Mouse (Mus musculus) brain, embryonic 14.5 days (tissue): ENCODE results near the gene C1qtnf1.

ENCODE experiments used
- CTCF ChIP-seq: fragments of 200-500 bp; IDR thresholded peaks from 2 replicates; pipeline ENCODE4 v1.5.1; 2012; ENCODE audit warnings: inconsistent platforms, mild to moderate bottlenecking, moderate library complexity, borderline replicate concordance; ENCODE audit not compliant: insufficient read depth, insufficient read length; ENCODE audit errors: extremely low read depth
- POLR2A ChIP-seq: fragments of 200-500 bp; IDR thresholded peaks from 2 replicates; pipeline ENCODE4 v1.6.1; 2012; ENCODE audit warnings: mild to moderate bottlenecking, inconsistent platforms, borderline replicate concordance; ENCODE audit not compliant: poor library complexity, insufficient read depth, insufficient read length, severe bottlenecking; ENCODE audit errors: extremely low read depth

DNA sequence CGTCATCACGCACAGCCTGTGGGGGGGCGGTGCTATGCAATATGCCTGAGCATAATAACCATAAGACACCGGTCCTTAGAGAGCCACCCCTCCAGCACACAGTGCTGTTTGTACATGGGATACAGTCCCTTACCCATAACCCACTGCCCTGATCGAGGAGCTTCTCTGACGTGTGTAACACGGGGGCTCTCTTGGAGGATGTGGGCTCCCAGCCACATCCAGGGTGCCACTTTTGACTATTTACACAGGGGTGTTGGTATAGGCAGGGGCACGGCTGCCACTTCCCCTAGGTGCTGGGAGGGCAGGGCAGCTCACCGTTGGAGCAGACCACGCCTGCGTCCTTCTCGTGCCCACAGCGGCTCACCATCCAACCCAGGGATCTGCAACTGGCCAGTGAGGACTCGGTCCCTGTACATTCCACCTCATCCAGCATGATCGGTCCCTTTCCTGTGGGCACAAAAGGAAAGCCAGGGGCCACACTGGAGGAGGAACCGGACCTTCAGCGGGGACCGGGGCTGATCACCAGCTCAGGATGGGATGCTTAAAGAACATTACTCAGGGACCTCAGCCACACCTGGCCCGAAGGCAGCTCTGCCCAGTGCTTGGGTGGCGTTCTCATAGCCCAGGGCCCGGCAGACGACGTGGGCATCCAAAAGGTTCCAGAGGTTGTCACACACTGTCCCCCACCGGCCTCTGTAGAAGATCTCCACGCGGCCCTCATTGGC lies 30.0 kb upstream of the C1qtnf1 start:
- no peak for TF ChIP-seq POLR2A
- no peak for TF ChIP-seq CTCF
